Mouse (Mus musculus) olfactory bulb, adult 2 months (tissue): ENCODE measurements around the gene Trpc1.

Experiments used
- CTCF ChIP-seq: fragments of 200-500 bp; IDR thresholded peaks from 2 replicates; pipeline ENCODE4 v1.5.1; 2012; ENCODE audit warnings: low read depth, mild to moderate bottlenecking, low read length, moderate library complexity; ENCODE audit not compliant: insufficient read depth
- POLR2A ChIP-seq: fragments of 200-500 bp; IDR thresholded peaks from 2 replicates; pipeline ENCODE4 v1.6.1; 2012; ENCODE audit warnings: mild to moderate bottlenecking, low read depth, low read length, moderate library complexity; ENCODE audit not compliant: insufficient read depth

DNA sequence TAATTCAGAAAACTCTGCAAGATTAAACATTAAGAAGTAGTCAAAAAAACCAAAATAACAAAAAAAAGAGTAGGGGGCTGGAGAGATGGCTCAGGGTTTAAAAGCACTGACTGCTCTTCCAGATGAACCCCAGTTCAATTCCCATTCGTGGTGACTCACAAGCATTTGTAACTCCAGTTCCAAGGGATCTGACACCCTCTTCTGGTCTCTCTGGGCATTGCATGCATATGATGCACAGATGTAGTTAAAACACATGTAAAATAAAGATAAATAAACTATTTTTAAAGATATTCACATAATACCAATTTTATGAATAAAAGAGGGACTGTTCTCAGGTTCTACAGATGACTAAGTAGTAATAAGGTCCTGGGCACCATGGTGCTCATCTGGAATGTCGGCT is 52.4 kb downstream of the Trpc1 start:
- TF ChIP-seq CTCF (no peak), POLR2A (no peak)
